Mouse (Mus musculus): ENCODE measurements around the gene Dnaaf5.

The Dnaaf5 gene

GRCm38 (mm10) chr5:139227645-139228044, 77.6 kb downstream of the Dnaaf5 start:
- in situ Hi-C loops (cut with MboI, MseI), result no loop called here

- in situ Hi-C loops (cut with MboI, MseI), result no loop called here
Measured at GRCm38 (mm10) chr5:139228318-139228717, 78.3 kb downstream of the Dnaaf5 start.

GRCm38 (mm10) chr5:139229716-139230115, 79.7 kb downstream of the Dnaaf5 start:
- in situ Hi-C loops (cut with MboI, MseI), result no loop called here

- in situ Hi-C loops (cut with MboI, MseI), result no loop called here
Measured at GRCm38 (mm10) chr5:139232083-139232482, 82.1 kb downstream of the Dnaaf5 start.

- in situ Hi-C loops (cut with MboI, MseI), result no loop called here
Measured at GRCm38 (mm10) chr5:139234423-139234822, 84.4 kb downstream of the Dnaaf5 start.
